Mouse (Mus musculus) liver, embryonic 16.5 days (tissue): ENCODE data around the gene Slc22a17. TPM values are rescaled to one million over a fixed set of nuclear protein-coding genes. Genes with fewer than 3 reads are reported as not detected.

ENCODE experiments used
- ATAC-seq: fragments of 200-750 bp; cut with Nextera tagmentation; 2 replicates; pipeline ENCODE4 v1.8.0; 2017; ENCODE audit warnings: low read depth, mild to moderate bottlenecking, moderate number of reproducible peaks, moderate library complexity
- H3K27ac ChIP-seq: fragments of 300-500 bp; sonication (generic); 2 replicates; pipeline ENCODE4 v1.5.1; 2014; ENCODE audit warnings: mild to moderate bottlenecking, low read length
- H3K27me3 ChIP-seq: fragments of 300-500 bp; sonication (generic); 2 replicates; pipeline ENCODE4 v1.6.1; 2014; ENCODE audit warnings: low read depth, low read length, mixed read lengths; ENCODE audit not compliant: control insufficient read depth, insufficient read depth
- H3K36me3 ChIP-seq: fragments of 300-500 bp; sonication (generic); 2 replicates; pipeline ENCODE4 v1.6.1; 2014; ENCODE audit warnings: mild to moderate bottlenecking; ENCODE audit not compliant: control insufficient read depth, insufficient read depth
- H3K4me1 ChIP-seq: fragments of 300-500 bp; sonication (generic); 2 replicates; pipeline ENCODE4 v1.6.1; 2014; ENCODE audit warnings: low read depth, low read length, mixed read lengths; ENCODE audit not compliant: control insufficient read depth
- H3K4me2 ChIP-seq: fragments of 300-500 bp; sonication (generic); 2 replicates; pipeline ENCODE4 v1.6.1; 2014; ENCODE audit warnings: low read depth, low read length, mixed read lengths
- H3K4me3 ChIP-seq: fragments of 300-500 bp; sonication (generic); 2 replicates; pipeline ENCODE4 v1.5.1; 2014; ENCODE audit warnings: low read depth, mild to moderate bottlenecking, low read length
- H3K9ac ChIP-seq: fragments of 300-500 bp; sonication (generic); 2 replicates; pipeline ENCODE4 v1.6.1; 2014; ENCODE audit warnings: low read depth, low read length
- H3K9me3 ChIP-seq: fragments of 300-500 bp; sonication (generic); replicated peaks from 2 replicates; pipeline ENCODE4 v1.6.1; 2016; ENCODE audit warnings: low read length; ENCODE audit not compliant: control insufficient read depth
- WGBS: fragments of 180-500 bp; shearing (Covaris S2); extraction: QIAGEN DNeasy Blood & Tissue Kit; methylation state at CpG from one replicate; pipeline ENCODE4 v1.1.7; 2014; ENCODE audit not compliant: insufficient replicate concordance; 5-methylcytosine and 5-hydroxymethylcytosine counted together
- polyA plus RNA-seq: library from polyadenylated mRNA; unstranded; fragments of >200 nt; fragmentation: Nextera tagmentation; extraction: Ambion mirVana; gene quantifications from 2 replicates; pipeline ENCODE4 v1.2.1, GENCODE M21; 2015

Gene Slc22a17
- polyA plus RNA-seq, 1 experiment from 2014 or later: 1.5 TPM

DNA sequence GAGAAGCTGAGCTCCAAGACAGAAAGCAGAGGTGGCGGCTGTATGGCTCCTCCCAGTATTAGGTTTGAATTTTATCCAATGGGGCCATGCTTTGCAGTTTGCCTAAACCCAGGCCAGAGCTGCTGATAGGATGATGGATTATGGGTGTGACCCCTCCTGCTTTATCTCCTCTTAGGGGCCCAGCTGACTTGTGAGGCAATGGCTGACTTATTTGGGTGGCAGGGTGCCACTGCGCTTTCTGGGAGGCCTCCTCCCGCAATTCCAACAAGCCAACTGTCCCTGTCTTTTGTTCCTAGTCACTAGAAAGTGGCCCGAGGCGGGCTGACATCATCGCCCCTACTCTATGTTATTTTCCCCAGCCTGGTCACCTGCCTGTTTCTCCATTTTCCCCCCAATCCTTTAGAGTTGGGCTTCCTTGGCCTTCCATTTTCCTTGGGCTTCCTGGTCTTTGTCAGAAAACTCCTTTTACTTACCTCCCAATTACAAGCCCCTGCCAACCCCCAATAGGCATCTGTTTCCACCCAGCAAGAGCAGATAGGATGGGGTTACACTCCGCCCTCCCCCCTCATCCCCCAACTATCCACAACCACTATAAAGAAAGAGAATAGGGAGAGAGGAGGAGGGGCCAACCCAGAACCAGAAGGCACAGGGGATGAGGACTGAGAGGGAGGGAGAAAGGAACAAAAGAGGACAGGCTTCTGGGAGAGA lies 11.9 kb upstream of the Slc22a17 start:
- H3K27me3 ChIP-seq: peaks cover 56% of the 10 kb centered on the region
- 51% methylated on average over 7 of the region's 7 CpGs for WGBS
- no peak overlapping the region for H3K27ac ChIP-seq

DNA sequence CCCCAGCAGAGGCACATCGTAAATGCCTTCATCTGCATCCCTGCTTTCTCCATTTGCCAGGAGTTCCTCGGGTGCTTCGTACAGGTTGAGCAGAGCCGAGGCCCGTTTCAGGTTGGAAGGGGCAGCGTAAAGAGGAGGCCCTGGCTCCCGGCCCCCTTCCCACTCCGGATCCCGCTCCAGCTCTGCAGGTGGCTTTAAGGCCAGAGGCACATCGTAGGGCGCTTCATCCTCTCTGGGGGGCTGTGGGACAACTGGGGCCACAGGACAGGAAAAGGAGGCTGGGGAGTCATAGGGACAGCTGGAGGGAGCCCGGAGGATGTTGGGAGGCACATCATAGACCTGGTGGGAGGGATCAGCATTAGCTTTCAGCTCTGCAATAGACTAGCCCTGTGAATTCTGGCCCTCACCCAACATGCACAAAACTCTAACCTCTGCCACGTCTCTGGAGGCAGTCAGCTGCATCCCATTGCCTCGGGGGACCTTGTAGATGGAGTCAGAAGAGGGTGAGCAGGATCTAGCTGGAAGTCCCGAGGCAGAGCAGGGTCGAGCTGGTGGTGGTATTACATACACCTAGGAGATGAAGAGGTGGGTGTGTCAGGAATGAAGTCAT lies 7.2 kb upstream of the Slc22a17 start:
- Histone ChIP-seq H3K27me3 (peaks cover 17% of the 10 kb centered on the region), H3K4me2 (no peak overlapping the region), H3K27ac (no peak overlapping the region), H3K36me3 (no peaks in the 10 kb centered on the region), H3K4me3 (no peak overlapping the region), H3K9me3 (0 out of 2 replicates have a peak, but pooled peaks cover 2% of the 10 kb centered on the region), H3K4me1 (peaks cover 5% of the 10 kb centered on the region; the same call in 1 of the 2 replicates), H3K9ac (no peak overlapping the region)
- WGBS: 69% methylated on average over 16 of the region's 16 CpGs
- ATAC-seq: no peak

More for the DNA sequence above, 11.9 kb upstream of the Slc22a17 start:
- H3K4me1 ChIP-seq: peaks cover 5% of the 10 kb centered on the region; the same call in 1 of the 2 replicates
- peak overlapping the region; percentile 24 for H3K4me2 ChIP-seq
- H3K9me3 ChIP-seq: 0 out of 2 replicates have a peak, but pooled peaks cover 2% of the 10 kb centered on the region
- no peak overlapping the region for H3K9ac ChIP-seq
- H3K4me3 ChIP-seq: 0 out of 2 replicates have a peak overlapping the region, but pooled peaks have one; percentile 3
- H3K36me3 ChIP-seq: no peaks in the 10 kb centered on the region
- ATAC-seq: peak; percentile 69

DNA sequence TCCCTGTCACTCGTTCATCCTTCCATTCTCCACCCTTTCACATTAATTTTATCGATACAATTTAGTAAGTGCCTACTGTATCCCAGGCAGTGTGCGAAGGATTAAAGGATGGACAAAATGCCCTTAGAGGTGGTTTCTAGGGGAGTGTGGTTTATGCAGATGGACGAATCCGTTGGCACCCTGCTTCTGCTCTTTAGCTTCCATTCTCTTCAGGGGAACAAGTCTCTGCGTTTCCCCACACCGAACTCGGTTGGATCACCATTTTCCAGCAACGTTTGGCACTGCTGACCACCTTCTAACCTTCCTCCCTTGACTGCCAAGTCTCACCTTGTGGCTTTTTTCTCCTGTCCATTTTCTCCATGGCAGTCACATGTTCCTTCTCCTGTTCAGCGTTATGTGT lies 411 bp upstream of the Slc22a17 start:
- Histone ChIP-seq H3K27me3 (peaks cover 45% of the 10 kb centered on the region), H3K36me3 (no peaks in the 10 kb centered on the region), H3K4me1 (peaks cover 2% of the 10 kb centered on the region; the same call in 1 of the 2 replicates), H3K4me3 (peak overlapping the region; percentile 58), H3K9me3 (no peaks in the 10 kb centered on the region), H3K9ac (no peak overlapping the region), H3K4me2 (peak overlapping the region; percentile 60), H3K27ac (no peak overlapping the region)
- WGBS: 22% methylated on average over 10 of the region's 10 CpGs
- no peak for ATAC-seq

DNA sequence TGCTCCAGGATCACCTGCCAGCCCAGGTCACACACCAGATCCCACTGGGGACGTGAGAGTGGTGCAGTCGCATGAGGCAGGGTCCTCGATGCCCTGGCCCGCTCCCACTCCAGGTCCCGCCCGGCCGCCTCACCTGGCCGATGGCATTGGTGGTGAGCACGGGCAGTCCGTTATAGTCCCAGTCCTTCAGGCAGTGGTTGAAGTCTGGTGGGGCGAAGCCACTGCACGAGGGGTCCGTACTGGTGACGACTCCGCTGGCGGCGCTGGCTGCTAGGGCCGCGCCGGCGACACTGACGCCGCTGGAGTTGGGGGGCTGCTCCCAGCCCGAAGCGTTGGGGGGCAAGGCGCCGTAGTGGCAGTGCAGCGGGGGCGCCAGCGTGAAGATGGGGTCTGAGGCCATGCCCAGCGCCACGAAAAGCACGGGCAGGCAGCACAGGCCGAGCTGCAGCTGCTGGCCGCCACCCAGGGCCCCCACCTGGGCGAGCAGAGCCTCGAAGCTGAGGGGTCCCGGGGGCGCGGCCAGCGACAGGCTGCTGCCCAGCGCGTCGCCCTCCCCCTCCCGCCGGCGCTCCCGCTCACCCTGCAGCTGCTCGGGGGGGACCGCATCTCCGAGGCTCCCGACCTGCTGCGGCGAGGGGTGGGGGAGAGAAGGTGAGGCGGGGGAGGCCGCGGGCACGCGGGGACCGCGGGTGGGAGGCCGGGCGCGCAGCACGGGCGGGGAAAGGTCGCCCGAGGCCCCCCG lies 652 bp downstream of the Slc22a17 start:
- 3% methylated on average over 63 of the region's 69 CpGs for WGBS
- Histone ChIP-seq H3K36me3 (no peaks in the 10 kb centered on the region), H3K27me3 (peaks cover 45% of the 10 kb centered on the region), H3K9me3 (no peaks in the 10 kb centered on the region), H3K4me2 (peak overlapping the region; percentile 60), H3K27ac (no peak overlapping the region), H3K4me1 (peaks cover 2% of the 10 kb centered on the region; the same call in 1 of the 2 replicates), H3K4me3 (peak overlapping the region; percentile 58), H3K9ac (peak overlapping the region; percentile 22; the same call in 1 of the 2 replicates)
- ATAC-seq: no peak

DNA sequence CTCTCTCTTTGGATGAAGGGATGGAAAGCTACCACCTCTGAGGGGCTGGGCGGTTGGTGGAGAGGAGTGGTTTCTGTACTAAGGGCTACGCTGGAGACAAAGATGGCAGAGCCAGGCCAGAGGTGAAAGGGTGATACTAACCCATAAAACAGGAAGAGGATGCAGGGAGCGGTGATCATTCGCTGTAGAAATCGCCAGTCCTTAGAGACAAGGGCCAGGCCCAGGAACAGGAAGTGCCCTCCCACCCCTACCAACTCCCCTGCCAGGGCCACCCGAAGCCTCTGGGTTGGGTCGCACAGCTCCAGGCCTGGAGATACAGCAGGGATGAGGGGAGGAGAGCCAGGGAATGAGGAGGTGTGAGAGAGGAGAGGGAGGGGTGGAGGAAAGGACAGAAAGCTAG lies 4.2 kb downstream of the Slc22a17 start:
- Histone ChIP-seq H3K4me1 (peaks cover 2% of the 10 kb centered on the region; the same call in 1 of the 2 replicates), H3K27ac (no peak overlapping the region), H3K4me2 (no peak overlapping the region), H3K4me3 (no peak overlapping the region), H3K27me3 (peaks cover 36% of the 10 kb centered on the region), H3K9me3 (no peaks in the 10 kb centered on the region), H3K36me3 (no peaks in the 10 kb centered on the region), H3K9ac (no peak overlapping the region)
- no peak for ATAC-seq
- 47% methylated on average over 7 of the region's 7 CpGs for WGBS

DNA sequence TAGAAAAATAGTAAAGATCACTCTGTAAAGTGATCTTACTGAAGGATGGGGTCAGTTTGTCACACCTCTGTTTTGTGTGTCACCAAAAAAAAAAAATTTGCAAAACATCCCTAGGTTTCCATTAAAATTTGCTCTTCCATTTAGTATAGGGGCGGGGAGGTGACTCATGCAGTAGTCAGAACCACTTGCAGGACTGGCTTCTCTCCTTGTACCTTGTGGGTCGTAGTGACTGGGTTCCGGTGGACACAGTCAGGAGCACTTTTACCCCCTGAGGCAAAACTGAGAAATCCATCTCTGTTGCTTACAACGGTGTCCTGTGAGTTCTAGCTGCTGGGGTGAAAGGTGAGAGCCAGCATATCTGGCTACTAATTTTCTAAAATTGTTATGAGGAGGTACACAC lies 9.3 kb downstream of the Slc22a17 start:
- 63% methylated on average over 4 of the region's 4 CpGs for WGBS
- Histone ChIP-seq H3K4me2 (no peak overlapping the region), H3K4me3 (no peak overlapping the region), H3K9ac (no peak overlapping the region), H3K9me3 (no peaks in the 10 kb centered on the region), H3K36me3 (no peaks in the 10 kb centered on the region; the same call in 1 of the 2 replicates), H3K4me1 (peaks cover 3% of the 10 kb centered on the region; the same call in 1 of the 2 replicates), H3K27me3 (no peaks in the 10 kb centered on the region), H3K27ac (no peak overlapping the region)
- ATAC-seq: no peak

DNA sequence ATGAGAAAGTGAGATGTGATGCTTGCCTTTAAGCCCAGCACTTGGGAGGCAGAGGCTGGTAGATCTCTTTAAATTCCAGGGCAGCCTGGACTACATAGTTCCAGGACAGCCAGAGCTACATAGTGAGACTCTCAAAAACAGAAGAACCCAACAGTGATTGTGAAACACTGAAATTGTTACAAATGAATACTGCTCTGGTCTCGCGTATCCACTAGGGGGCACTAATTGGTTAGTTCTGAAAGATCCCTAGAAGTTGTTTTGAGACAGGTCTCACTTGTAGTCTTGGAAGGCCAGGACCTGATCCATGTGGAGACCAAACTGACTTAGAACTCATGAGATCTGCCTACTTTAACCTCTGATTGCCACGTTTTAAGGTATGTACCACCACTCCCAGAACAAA lies 12.5 kb downstream of the Slc22a17 start:
- H3K9ac ChIP-seq: no peak overlapping the region
- H3K4me1 ChIP-seq: peaks cover 11% of the 10 kb centered on the region
- H3K9me3 ChIP-seq: no peaks in the 10 kb centered on the region
- ATAC-seq: no peak
- WGBS: 0% methylated on average over 3 of the region's 3 CpGs
- peaks cover 26% of the 10 kb centered on the region for H3K36me3 ChIP-seq
- no peaks in the 10 kb centered on the region for H3K27me3 ChIP-seq
- H3K27ac ChIP-seq: no peak overlapping the region
- H3K4me2 ChIP-seq: no peak overlapping the region
- H3K4me3 ChIP-seq: no peak overlapping the region

DNA sequence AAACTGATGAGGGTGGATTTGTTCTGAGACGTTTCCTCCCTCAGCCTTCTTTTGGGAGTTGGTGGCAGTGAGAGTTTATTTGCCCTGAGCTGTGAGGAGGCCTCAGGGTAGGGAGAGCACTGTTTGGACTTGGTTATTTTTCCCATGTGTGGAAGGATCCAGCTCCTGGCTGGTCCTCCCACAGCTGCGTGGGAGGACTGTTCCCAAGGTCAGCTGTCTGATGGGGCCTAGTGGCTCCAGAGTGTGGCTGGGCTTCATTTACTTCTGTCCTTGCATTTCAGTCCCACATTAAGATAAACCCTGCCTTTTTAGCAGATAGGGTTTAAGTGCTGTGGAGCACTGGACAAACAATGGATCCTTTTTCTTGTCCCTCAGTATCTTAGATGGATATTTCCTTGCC lies 15.5 kb downstream of the Slc22a17 start:
- 45% methylated on average over 2 of the region's 2 CpGs for WGBS
- Histone ChIP-seq H3K9me3 (no peaks in the 10 kb centered on the region), H3K27me3 (no peaks in the 10 kb centered on the region), H3K9ac (no peak overlapping the region), H3K36me3 (peaks cover 26% of the 10 kb centered on the region), H3K4me1 (peaks cover 24% of the 10 kb centered on the region), H3K4me3 (no peak overlapping the region), H3K27ac (no peak overlapping the region), H3K4me2 (no peak overlapping the region)
- no peak for ATAC-seq
